Mouse (Mus musculus) liver, adult 2 months (tissue): ENCODE measurements at regions not wholly inside any gene's neighbourhood (a gene's known extent, or its start where the extent isn't known, plus 50 kb on each side); places are given as distances from the start of the nearest gene placed in this dataset.

Experiments
- DNase-seq: peaks from one replicate; pipeline ENCODE4 v3.0.0-alpha.2; 2011; ENCODE audit warnings: low read depth, low spot score; ENCODE audit errors: extremely low read depth
- H3K27ac ChIP-seq: fragments of 200-500 bp; replicated peaks from 2 replicates; pipeline ENCODE4 v1.5.1; 2012; ENCODE audit warnings: low read depth, mild to moderate bottlenecking, control low read depth, inconsistent platforms, low read length; ENCODE audit not compliant: insufficient read depth
- H3K27me3 ChIP-seq: fragments of 200-500 bp; 2 replicates; pipeline ENCODE4 v1.6.1; 2012; ENCODE audit warnings: mild to moderate bottlenecking, moderate library complexity, low read length, inconsistent platforms; ENCODE audit not compliant: control insufficient read depth, insufficient read depth
- H3K36me3 ChIP-seq: fragments of 200-500 bp; 2 replicates; pipeline ENCODE4 v1.6.1; 2012; ENCODE audit warnings: low read length, inconsistent platforms; ENCODE audit not compliant: control insufficient read depth, insufficient read depth
- H3K4me1 ChIP-seq: fragments of 200-500 bp; 2 replicates; pipeline ENCODE4 v1.6.1; 2011; ENCODE audit warnings: low read length; ENCODE audit not compliant: control insufficient read depth, insufficient read depth
- H3K4me3 ChIP-seq: fragments of 200-500 bp; 2 replicates; pipeline ENCODE4 v1.5.1; 2011; ENCODE audit warnings: low read depth, mild to moderate bottlenecking, control low read depth, low read length, moderate library complexity; ENCODE audit not compliant: insufficient read depth
- H3K79me2 ChIP-seq: fragments of 200-500 bp; 2 replicates; pipeline ENCODE4 v1.6.1; 2012; ENCODE audit warnings: inconsistent platforms, mild to moderate bottlenecking, low read length, moderate library complexity; ENCODE audit not compliant: control insufficient read depth, insufficient read depth
- H3K9ac ChIP-seq: fragments of 200-500 bp; 2 replicates; pipeline ENCODE4 v1.6.1; 2012; ENCODE audit warnings: low read depth, mild to moderate bottlenecking, control low read depth, inconsistent platforms, low read length
- CTCF ChIP-seq: fragments of 200-500 bp; IDR thresholded peaks from 2 replicates; pipeline ENCODE4 v1.5.1; 2011; ENCODE audit warnings: low read depth, low read length, control low read depth
- POLR2A ChIP-seq: fragments of 200-500 bp; IDR thresholded peaks from 2 replicates; pipeline ENCODE4 v1.6.1; 2011; ENCODE audit warnings: low read length, control low read depth; ENCODE audit not compliant: insufficient read depth; ENCODE audit errors: extremely low read depth
- WGBS: fragments of 180-500 bp; shearing (Covaris S2); methylation state at CpG from one replicate; pipeline ENCODE4 v1.1.7; 2018; 5-methylcytosine and 5-hydroxymethylcytosine counted together

DNA sequence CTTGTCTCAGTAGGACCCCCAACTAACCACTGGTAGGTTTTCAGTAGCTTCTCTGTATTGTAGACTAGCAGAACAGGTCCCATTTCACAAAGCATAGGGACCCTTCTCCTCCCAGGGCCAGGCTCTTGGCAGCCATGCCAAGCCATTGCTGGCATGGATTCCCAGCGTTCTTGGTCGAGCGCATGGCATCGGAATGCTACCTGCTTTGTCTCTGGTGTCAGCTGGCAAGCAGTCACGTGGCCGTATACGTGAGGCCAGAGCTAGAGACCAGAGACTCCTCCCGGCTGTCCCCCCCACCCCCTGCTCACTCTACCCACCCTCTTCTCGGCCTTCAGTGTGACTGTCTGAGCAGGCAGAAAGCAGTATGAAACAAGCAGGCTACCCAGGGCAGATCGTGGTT lies 56.9 kb upstream of the Ppara start:
- H3K36me3 ChIP-seq = no peaks in the 10 kb centered on the region
- TF ChIP-seq CTCF (no peak), POLR2A (no peak)
- peak overlapping the region; percentile 32 for H3K9ac ChIP-seq
- WGBS = 31% methylated on average over 10 of the region's 10 CpGs
- peaks cover 55% of the 10 kb centered on the region for H3K79me2 ChIP-seq
- H3K27me3 ChIP-seq = no peaks in the 10 kb centered on the region
- peak; percentile 76 for DNase-seq
- no peak overlapping the region for H3K4me3 ChIP-seq
- H3K27ac ChIP-seq = peak overlapping the region; percentile 11; the same call in 1 of the 2 replicates
- H3K4me1 ChIP-seq = peaks cover 45% of the 10 kb centered on the region

DNA sequence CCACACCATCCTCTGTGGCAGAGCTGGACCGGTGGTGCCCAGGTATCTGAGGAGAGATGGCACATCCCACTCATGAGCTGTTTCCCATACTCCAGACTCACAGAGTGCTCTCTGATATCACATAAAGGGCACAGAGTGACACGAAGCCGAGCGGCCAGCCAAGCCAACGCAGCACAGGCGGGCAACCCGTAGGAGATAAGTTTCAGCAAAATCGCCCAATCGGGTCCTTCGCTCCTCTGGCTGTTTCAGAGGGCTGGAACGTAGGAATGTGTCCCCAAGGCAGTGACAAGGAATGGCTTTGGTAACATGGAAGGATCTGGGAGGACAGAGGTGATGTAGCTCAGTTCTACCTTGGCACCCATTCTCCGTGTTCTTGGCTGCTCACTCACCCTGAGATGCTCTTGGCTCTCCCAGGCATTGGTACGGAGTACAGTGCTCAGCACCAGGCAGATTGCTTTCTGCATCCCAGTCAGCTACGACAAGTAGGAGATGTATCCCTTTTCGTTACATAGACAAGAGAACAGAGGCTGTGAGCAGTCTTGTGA lies 56.4 kb upstream of the Ppara start:
- H3K36me3 ChIP-seq = no peaks in the 10 kb centered on the region
- 77% methylated on average over 15 of the region's 15 CpGs for WGBS
- H3K4me3 ChIP-seq = no peak overlapping the region
- H3K9ac ChIP-seq = no peak overlapping the region; the same call in 1 of the 2 replicates
- peaks cover 49% of the 10 kb centered on the region for H3K4me1 ChIP-seq
- peak; percentile 63 for DNase-seq
- peaks cover 59% of the 10 kb centered on the region for H3K79me2 ChIP-seq
- no peaks in the 10 kb centered on the region for H3K27me3 ChIP-seq
- H3K27ac ChIP-seq = 0 out of 2 replicates have a peak overlapping the region, but pooled peaks have one; percentile 1
- TF ChIP-seq CTCF (no peak), POLR2A (no peak)

DNA sequence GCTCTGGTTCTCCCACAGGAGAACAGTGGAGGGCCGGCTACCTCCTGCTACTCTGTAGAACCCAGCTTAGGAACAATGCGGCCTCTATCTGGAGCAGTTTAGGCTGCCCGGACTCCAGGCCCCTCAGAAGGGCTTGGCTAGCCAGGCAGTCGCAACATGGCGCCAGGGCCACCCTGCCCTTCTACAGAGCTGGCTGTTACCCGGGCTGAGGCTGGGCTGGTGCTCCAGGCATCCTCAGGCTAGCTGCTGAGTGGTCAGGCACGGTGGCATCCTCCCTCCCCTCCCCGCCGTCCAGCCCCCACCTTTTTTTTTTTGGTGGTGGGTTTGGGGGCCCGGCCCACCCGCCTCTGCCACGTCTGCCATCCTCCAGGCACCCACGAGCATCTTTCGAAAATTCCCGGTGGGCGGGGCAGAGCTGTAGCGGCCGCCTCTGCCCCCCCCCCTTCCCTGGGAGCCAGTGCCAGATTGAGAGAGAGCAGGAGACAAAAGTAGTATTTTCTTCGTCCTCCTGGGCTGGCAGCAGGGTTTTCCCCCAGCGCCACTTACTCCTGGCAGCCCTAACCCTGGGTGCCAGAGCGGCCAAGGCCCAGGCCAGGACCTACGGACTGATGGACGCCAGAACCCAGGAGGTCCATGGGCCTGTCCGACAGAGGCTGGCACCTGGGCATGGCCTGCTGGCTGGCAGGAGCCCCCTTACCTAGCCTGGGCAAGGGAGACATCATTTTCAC lies 55.6 kb upstream of the Ppara start:
- Histone ChIP-seq H3K4me3 (peak overlapping the region; percentile 25; the same call in 1 of the 2 replicates), H3K4me1 (peaks cover 46% of the 10 kb centered on the region), H3K27me3 (no peaks in the 10 kb centered on the region), H3K9ac (peak overlapping the region; percentile 15), H3K36me3 (peaks cover 5% of the 10 kb centered on the region), H3K79me2 (peaks cover 60% of the 10 kb centered on the region), H3K27ac (peak overlapping the region; percentile 25; the same call in 1 of the 2 replicates)
- TF ChIP-seq CTCF = no peak
- no peak for TF ChIP-seq POLR2A
- DNase-seq = no peak
- WGBS = 65% methylated on average over 24 of the region's 24 CpGs

DNA sequence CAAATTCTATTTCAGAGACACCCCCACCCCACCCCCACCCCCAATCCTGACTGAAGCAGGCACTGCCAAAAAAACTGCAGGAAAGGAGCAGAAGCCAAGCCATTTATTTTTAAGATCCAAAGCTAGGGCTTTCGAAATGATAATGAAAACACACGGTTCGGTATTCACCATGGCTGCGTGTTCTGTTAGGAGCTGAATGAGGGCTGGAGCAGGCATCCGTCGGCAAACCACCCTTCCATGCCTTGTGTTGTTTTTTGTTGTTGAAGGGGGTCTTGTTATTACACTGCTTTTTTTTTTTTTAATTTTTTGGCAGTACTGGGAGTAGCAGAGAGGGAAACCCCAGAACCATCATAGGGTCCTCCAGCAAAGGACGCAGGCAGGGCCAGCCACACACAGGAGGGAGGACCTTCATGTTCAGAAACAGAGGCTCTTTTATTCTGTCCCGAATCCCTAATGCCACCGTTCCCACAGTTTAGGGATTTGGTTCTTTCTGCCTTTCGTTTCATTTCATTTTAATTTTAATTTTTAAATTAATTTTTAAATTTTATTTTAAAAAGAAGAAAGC lies 54.8 kb upstream of the Ppara start:
- no peak for TF ChIP-seq POLR2A
- no peak for TF ChIP-seq CTCF
- H3K4me1 ChIP-seq = peaks cover 42% of the 10 kb centered on the region
- DNase-seq = no peak
- H3K36me3 ChIP-seq = peaks cover 9% of the 10 kb centered on the region
- no peak overlapping the region for H3K9ac ChIP-seq
- no peak overlapping the region for H3K27ac ChIP-seq
- H3K79me2 ChIP-seq = peaks cover 62% of the 10 kb centered on the region
- WGBS = 62% methylated on average over 10 of the region's 10 CpGs
- no peaks in the 10 kb centered on the region for H3K27me3 ChIP-seq
- H3K4me3 ChIP-seq = no peak overlapping the region

DNA sequence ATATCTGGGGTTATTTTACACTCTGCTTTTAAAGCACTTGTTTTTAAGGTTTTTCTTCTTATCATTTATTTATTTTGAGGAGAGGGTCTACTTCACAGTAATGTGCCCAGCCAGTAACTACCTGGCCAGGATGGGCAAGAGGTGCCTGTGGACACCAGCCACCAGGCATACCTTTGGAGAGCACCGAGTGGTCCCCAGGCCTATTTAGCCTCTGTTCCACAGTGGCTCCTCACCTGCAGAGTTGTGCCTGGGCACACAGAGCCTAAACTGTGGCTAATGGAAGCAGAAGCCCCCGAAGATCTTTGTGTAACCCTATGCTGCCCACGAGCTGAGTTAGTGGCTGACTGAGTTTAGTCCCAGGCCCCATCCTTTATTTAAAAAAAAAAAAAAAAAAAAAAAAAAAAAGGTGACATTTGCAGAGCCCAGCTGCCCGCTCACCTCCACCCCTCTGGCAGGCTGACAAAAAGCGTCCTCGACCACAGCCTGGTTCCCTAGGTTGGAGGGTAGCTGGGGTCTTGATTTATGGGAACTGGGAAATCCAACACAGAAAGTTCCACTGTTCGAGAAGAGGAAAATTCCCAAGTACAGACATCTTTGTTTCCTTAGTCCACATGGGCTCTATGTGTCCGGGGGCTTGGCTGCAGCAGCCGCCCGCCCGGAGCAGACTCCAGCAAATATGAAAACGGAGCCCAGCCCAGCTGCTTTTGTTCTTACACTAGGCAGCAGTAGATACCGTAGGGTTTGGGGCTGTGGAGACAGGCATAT lies 54.1 kb upstream of the Ppara start:
- H3K27me3 ChIP-seq = no peaks in the 10 kb centered on the region
- no peak overlapping the region for H3K9ac ChIP-seq
- H3K27ac ChIP-seq = no peak overlapping the region
- DNase-seq = no peak
- WGBS = 74% methylated on average over 13 of the region's 13 CpGs
- peaks cover 12% of the 10 kb centered on the region for H3K36me3 ChIP-seq
- H3K79me2 ChIP-seq = peaks cover 69% of the 10 kb centered on the region
- TF ChIP-seq POLR2A (no peak), CTCF (no peak)
- H3K4me3 ChIP-seq = no peak overlapping the region
- H3K4me1 ChIP-seq = peaks cover 42% of the 10 kb centered on the region
